Mouse (Mus musculus) spleen, adult 12 weeks (tissue): ENCODE measurements around the gene Gcnt4.

Experiments used
- DNase-seq: peaks from one replicate; pipeline ENCODE4 v3.0.0; 2022; ENCODE audit warnings: low spot score

Gcnt4 gene

GRCm38 (mm10) chr13:96993291-96993989, 69.0 kb downstream of the Gcnt4 start:
- no peak for DNase-seq

- no peak for DNase-seq
These were observed 70.8 kb downstream of the Gcnt4 start for GRCm38 (mm10) chr13:96995243-96995642.

GRCm38 (mm10) chr13:96997080-96997479, 72.6 kb downstream of the Gcnt4 start:
- no peak for DNase-seq
